Mouse (Mus musculus) olfactory bulb, adult 2 months (tissue): ENCODE results near the gene Tarbp1.

Experiments
- CTCF ChIP-seq: fragments of 200-500 bp; IDR thresholded peaks from 2 replicates; pipeline ENCODE4 v1.5.1; 2012; ENCODE audit warnings: low read depth, mild to moderate bottlenecking, low read length, moderate library complexity; ENCODE audit not compliant: insufficient read depth
- POLR2A ChIP-seq: fragments of 200-500 bp; IDR thresholded peaks from 2 replicates; pipeline ENCODE4 v1.6.1; 2012; ENCODE audit warnings: mild to moderate bottlenecking, low read depth, low read length, moderate library complexity; ENCODE audit not compliant: insufficient read depth

DNA sequence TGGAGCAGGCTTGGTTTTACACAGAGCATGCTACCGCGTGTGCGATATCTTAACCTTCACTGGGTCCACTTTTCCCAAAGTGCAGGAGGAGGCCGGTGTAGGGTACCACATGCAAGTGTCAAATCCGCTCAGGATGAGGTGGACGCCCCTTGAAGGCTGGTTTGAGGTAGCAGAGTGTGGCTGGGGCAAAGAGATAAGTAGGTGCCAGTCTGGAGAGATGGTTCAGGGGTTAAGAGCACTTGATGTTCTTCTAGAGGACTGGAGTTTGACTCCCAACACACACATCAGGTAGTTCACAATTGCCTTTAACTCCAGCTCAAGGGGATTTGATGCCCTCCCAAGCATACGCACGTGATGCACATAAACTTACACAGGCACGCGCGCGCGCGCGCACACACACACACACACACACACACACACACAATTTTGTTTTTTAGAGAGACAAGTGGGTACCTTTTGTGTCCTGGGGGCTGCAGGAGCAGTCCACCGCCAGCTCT is 1.0 kb downstream of the Tarbp1 start:
- no peak for TF ChIP-seq POLR2A
- TF ChIP-seq CTCF: no peak
